Mouse (Mus musculus): ENCODE results near the gene Rtn4r. TPM values are rescaled to one million over a fixed set of nuclear protein-coding genes. Genes with fewer than 3 reads are reported as not detected.
"Not testable (repeated sequence)": the region's sequence is repeated elsewhere in the genome, so short reads cannot be mapped to it uniquely, and the experiment has no call there.

The Rtn4r gene
- polyA plus RNA-seq, 2 experiments: 7.6 to 17.3 TPM

DNA sequence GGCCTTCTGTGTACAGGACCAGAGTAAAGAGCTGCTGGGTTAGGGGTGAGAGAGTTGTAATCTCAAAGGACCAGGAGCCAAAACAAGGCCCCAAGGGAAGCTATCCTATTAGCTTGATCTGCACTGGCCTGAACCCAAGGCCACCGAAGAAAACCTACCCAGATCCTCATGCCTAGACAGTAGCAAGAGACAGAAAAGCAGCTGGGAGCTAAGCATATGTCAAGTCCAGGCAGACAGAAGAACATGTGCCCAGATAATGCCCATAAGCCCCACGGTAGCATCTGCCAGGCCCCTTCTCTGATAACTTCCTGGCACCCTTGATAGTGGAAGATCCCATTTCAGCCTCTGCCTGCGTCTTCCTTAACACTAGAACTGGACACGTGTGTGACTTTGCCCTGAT, 59.4 kb downstream of the Rtn4r start:
- Histone ChIP-seq H3K36me3 (ENCODE audit: control insufficient read depth, insufficient read depth, low read length) (no peaks in the 10 kb centered on the region), H3K9me3 (ENCODE audit: control insufficient read depth, low read length) (no peaks in the 10 kb centered on the region), H3K27ac (replicated peaks; ENCODE audit: low read depth, low read length) (no peak overlapping the region), H3K9ac (ENCODE audit: low read depth, low read length, severe bottlenecking) (no peak overlapping the region), H3K4me2 (replicated peaks; ENCODE audit: low read depth, low read length, severe bottlenecking) (no peak overlapping the region), H3K4me3 (replicated peaks; ENCODE audit: low read length) (no peak overlapping the region), H3K4me1 (ENCODE audit: control insufficient read depth, insufficient read depth, low read length) (peaks cover 16% of the 10 kb centered on the region), H3K27me3 (ENCODE audit: control insufficient read depth, insufficient read depth, low read length) (no peaks in the 10 kb centered on the region)
- TF ChIP-seq POLR2A (IDR thresholded peaks at IDR 0.05; ENCODE audit: borderline replicate concordance, extremely low read depth, insufficient read depth, insufficient read length): no peak
- 68% methylated on average over 4 of the region's 4 CpGs for WGBS
- DNase-seq (ENCODE audit: low spot score) (no peak), ATAC-seq (ENCODE audit: low FRiP score, low read depth) (no peak)

DNA sequence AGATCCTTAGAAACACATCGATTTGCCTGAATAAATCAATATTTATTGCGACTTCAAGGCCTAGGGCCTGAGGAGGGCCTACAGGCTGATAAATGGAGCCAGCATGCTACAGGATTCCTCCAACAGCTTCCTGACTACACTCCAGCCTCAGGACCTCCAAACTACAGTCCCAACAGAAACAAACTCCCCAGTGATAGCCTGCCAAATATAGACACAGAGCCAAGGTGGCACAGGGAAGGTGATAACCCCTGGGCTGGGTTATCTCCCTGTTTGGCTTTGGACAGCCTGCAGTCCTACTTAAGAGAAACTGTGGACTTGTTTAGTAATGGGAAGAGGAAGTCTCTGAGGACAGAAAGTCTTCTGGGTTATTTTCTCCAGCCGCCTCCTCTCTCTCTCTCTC, 59.8 kb downstream of the Rtn4r start:
- H3K9ac ChIP-seq (ENCODE audit: low read depth, low read length, severe bottlenecking): no peak overlapping the region
- no peak overlapping the region for H3K27ac ChIP-seq (replicated peaks; ENCODE audit: low read depth, low read length)
- H3K36me3 ChIP-seq (ENCODE audit: control insufficient read depth, insufficient read depth, low read length): no peaks in the 10 kb centered on the region
- H3K4me2 ChIP-seq (replicated peaks; ENCODE audit: low read depth, low read length, severe bottlenecking): no peak overlapping the region
- DNase-seq (ENCODE audit: low spot score) (no peak), ATAC-seq (ENCODE audit: low FRiP score, low read depth) (no peak)
- H3K9me3 ChIP-seq (ENCODE audit: control insufficient read depth, low read length): no peaks in the 10 kb centered on the region
- H3K4me1 ChIP-seq (ENCODE audit: control insufficient read depth, insufficient read depth, low read length): peaks cover 16% of the 10 kb centered on the region
- no peak overlapping the region for H3K4me3 ChIP-seq (replicated peaks; ENCODE audit: low read length)
- no peak for TF ChIP-seq POLR2A (IDR thresholded peaks at IDR 0.05; ENCODE audit: borderline replicate concordance, extremely low read depth, insufficient read depth, insufficient read length)
- 90% methylated on average over 3 of the region's 3 CpGs for WGBS
- H3K27me3 ChIP-seq (ENCODE audit: control insufficient read depth, insufficient read depth, low read length): no peaks in the 10 kb centered on the region

DNA sequence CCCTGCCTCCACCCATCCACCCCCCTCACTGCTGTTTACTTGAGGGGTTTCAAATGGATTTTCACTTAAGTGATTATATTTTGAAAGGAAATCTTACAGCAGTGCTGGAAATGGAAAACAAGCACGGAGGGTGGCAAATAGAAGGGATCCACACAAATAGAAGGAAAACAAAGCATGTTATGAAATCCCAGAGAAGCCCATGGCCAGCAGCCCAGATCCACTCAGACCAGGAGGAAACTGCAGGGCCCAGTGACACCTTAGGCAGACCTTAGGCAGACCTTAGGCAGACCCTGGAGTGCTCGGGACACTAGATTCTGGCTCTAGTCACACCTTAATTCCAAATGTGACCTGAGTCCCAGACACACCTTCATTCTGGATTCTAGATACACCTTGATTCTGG, 63.6 kb downstream of the Rtn4r start:
- Histone ChIP-seq H3K9me3 (ENCODE audit: control insufficient read depth, low read length) (no peaks in the 10 kb centered on the region), H3K27me3 (ENCODE audit: control insufficient read depth, insufficient read depth, low read length) (no peaks in the 10 kb centered on the region), H3K4me2 (replicated peaks; ENCODE audit: low read depth, low read length, severe bottlenecking) (no peak overlapping the region), H3K36me3 (ENCODE audit: control insufficient read depth, insufficient read depth, low read length) (no peaks in the 10 kb centered on the region), H3K9ac (ENCODE audit: low read depth, low read length, severe bottlenecking) (no peak overlapping the region), H3K4me3 (replicated peaks; ENCODE audit: low read length) (no peak overlapping the region), H3K4me1 (ENCODE audit: control insufficient read depth, insufficient read depth, low read length) (peaks cover 19% of the 10 kb centered on the region), H3K27ac (replicated peaks; ENCODE audit: low read depth, low read length) (no peak overlapping the region)
- TF ChIP-seq POLR2A (IDR thresholded peaks at IDR 0.05; ENCODE audit: borderline replicate concordance, extremely low read depth, insufficient read depth, insufficient read length): no peak
- 73% methylated on average over 2 of the region's 2 CpGs for WGBS
- DNase-seq (ENCODE audit: low spot score) (no peak), ATAC-seq (ENCODE audit: low FRiP score, low read depth) (no peak)

DNA sequence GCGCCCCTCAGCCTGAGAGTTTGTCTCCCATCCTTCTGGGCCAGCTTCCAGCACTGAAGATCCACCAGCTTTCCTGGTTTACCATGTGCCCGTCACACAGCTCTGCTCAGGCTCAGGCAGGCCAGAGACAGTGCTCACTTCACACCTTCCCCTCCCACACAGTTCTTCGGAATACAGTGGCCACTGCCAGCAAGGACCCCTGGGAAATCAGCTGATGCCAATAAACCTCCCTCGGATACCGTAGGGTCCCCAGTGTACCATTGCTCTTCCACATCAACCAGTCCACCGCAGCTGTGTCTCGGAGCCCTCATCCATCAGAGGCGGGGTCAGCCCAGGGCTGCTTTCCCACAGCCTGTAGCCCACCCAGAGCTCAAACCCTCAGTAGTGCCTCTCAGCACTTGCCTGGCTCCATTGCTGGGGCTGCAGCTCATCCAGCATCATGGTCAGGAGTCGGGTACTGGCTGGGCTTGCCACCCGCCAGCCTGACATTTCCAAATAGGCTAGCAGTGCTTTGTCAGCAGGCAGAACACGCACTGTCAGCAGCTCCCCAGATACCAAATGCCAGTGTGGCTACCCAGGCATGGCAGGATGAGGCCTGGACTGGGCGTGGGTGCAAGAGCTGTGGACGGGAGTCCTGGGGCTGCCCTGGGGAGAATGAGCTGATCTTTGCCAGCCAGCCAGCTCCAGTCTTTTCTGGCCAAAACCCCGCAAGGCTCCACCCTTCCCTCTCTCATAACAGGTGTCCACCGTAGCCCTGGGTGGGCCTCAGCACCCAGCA, 67.0 kb downstream of the Rtn4r start:
- Histone ChIP-seq H3K4me2 (replicated peaks; ENCODE audit: low read depth, low read length, severe bottlenecking) (no peak overlapping the region), H3K27me3 (ENCODE audit: control insufficient read depth, insufficient read depth, low read length) (no peaks in the 10 kb centered on the region; the same call in 1 of the 2 replicates), H3K9ac (ENCODE audit: low read depth, low read length, severe bottlenecking) (no peak overlapping the region), H3K9me3 (ENCODE audit: control insufficient read depth, low read length) (no peaks in the 10 kb centered on the region), H3K36me3 (ENCODE audit: control insufficient read depth, insufficient read depth, low read length) (no peaks in the 10 kb centered on the region), H3K4me1 (ENCODE audit: control insufficient read depth, insufficient read depth, low read length) (peaks cover 24% of the 10 kb centered on the region), H3K4me3 (replicated peaks; ENCODE audit: low read length) (no peak overlapping the region), H3K27ac (replicated peaks; ENCODE audit: low read depth, low read length) (no peak overlapping the region)
- ATAC-seq (ENCODE audit: low FRiP score, low read depth) (peak; percentile 47; the same call in 1 of the 2 replicates), DNase-seq (ENCODE audit: low spot score) (no peak)
- no peak for TF ChIP-seq POLR2A (IDR thresholded peaks at IDR 0.05; ENCODE audit: borderline replicate concordance, extremely low read depth, insufficient read depth, insufficient read length)
- 55% methylated on average over 15 of the region's 15 CpGs for WGBS

DNA sequence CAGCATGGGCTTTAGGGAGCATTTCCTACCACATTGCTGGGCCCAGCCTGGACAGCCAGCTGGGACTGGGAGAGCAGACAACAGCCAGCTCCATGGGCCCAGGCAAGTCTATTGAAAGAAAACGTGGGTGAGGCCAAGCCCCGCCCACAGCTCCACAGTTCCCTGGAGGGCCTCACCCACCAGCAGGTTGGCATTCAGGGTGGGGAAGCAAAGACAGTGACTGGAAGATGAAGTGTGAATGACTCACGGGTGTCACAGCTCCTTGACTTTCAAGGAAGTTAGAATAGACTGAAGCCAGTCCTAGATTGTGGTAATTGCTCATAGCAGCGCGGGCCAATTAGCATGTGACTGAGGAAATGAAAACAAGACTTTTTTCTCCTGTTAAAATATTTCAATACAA, 67.6 kb downstream of the Rtn4r start:
- Histone ChIP-seq H3K36me3 (ENCODE audit: control insufficient read depth, insufficient read depth, low read length) (no peaks in the 10 kb centered on the region), H3K4me1 (ENCODE audit: control insufficient read depth, insufficient read depth, low read length) (peaks cover 29% of the 10 kb centered on the region), H3K4me2 (replicated peaks; ENCODE audit: low read depth, low read length, severe bottlenecking) (no peak overlapping the region), H3K9me3 (ENCODE audit: control insufficient read depth, low read length) (no peaks in the 10 kb centered on the region), H3K9ac (ENCODE audit: low read depth, low read length, severe bottlenecking) (no peak overlapping the region), H3K27me3 (ENCODE audit: control insufficient read depth, insufficient read depth, low read length) (no peaks in the 10 kb centered on the region; the same call in 1 of the 2 replicates), H3K4me3 (replicated peaks; ENCODE audit: low read length) (no peak overlapping the region), H3K27ac (replicated peaks; ENCODE audit: low read depth, low read length) (no peak overlapping the region)
- no peak for TF ChIP-seq POLR2A (IDR thresholded peaks at IDR 0.05; ENCODE audit: borderline replicate concordance, extremely low read depth, insufficient read depth, insufficient read length)
- ATAC-seq (ENCODE audit: low FRiP score, low read depth) (no peak), DNase-seq (ENCODE audit: low spot score) (no peak)
- WGBS: 37% methylated on average over 5 of the region's 5 CpGs

DNA sequence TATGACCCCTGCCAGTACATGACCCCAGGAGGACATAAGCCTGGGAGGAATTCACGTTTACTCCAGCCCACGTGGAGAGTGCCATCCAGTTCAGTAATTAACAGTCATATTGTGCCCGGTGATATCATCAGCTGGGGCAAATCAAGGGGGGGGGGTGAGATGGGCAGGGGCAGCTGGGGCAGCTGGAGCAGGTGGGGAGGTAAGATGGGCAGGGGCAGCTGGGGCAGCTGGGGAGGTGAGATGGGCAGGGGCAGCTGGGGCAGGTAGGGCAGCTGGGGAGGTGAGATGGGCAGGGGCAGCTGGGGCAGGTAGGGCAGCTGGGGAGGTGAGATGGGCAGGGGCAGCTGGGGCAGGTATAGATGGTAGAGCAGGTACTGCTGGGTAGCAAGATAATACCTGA, 68.1 kb downstream of the Rtn4r start:
- not testable (repeated sequence) for H3K4me2 ChIP-seq (replicated peaks; ENCODE audit: low read depth, low read length, severe bottlenecking); H3K4me3 ChIP-seq (replicated peaks; ENCODE audit: low read length); H3K9me3 ChIP-seq (ENCODE audit: control insufficient read depth, low read length); H3K9ac ChIP-seq (ENCODE audit: low read depth, low read length, severe bottlenecking); DNase-seq (ENCODE audit: low spot score); H3K27me3 ChIP-seq (ENCODE audit: control insufficient read depth, insufficient read depth, low read length); ATAC-seq (ENCODE audit: low FRiP score, low read depth); H3K27ac ChIP-seq (replicated peaks; ENCODE audit: low read depth, low read length); H3K36me3 ChIP-seq (ENCODE audit: control insufficient read depth, insufficient read depth, low read length)
- peaks cover 29% of the 10 kb centered on the region for H3K4me1 ChIP-seq (ENCODE audit: control insufficient read depth, insufficient read depth, low read length)
- 38% methylated on average over 3 of the region's 3 CpGs for WGBS

Data from limb, embryonic 14.5 days (tissue).